21 mouse cellular contexts compared by ENCODE assay signal in genomic region chr14:54698733-54699132, GRCm38 (mm10). TPM values are rescaled to one million over a fixed set of nuclear protein-coding genes. Genes with fewer than 3 reads are reported as not detected.
"Had no signal": no experiment of that assay in that cellular context is flagged by ENCODE, and none has a peak within 500 bp of the region (broad histone marks: within the 10 kb centered on the region; RNA-seq: fewer than 3 reads in every experiment).

Gene Gm29776, minus strand, starts transcription at chr14:54698833.

- H3K9me3 ChIP-seq: midbrain, embryonic 10.5 days; midbrain, embryonic 12.5 days; neural tube, embryonic 13.5 days; neural tube, embryonic 15.5 days had no signal

- H3K4me1 ChIP-seq: midbrain, embryonic 10.5 days; midbrain, embryonic 12.5 days; neural tube, embryonic 13.5 days; neural tube, embryonic 15.5 days had no signal

- H3K27ac ChIP-seq: liver, embryonic 14.5 days; midbrain, embryonic 10.5 days; midbrain, embryonic 12.5 days; neural tube, embryonic 13.5 days; neural tube, embryonic 15.5 days had no signal

- ATAC-seq: midbrain, embryonic 16.5 days had no signal

- H3K9ac ChIP-seq: liver, embryonic 14.5 days; lung, embryonic 14.5 days; midbrain, embryonic 12.5 days; neural tube, embryonic 13.5 days; neural tube, embryonic 15.5 days had no signal

- DNase-seq: lung, adult 18-20 months; lung, embryonic 14.5 days; lung, postnatal 10 days; lung, postnatal 4 days; midbrain, embryonic 14.5 days; retina, postnatal 1 day; right cerebral cortex, adult 18-20 months; right cerebral cortex, postnatal 25 days; right cerebral cortex, postnatal 4 days; spleen, adult 18-20 months; thymus, adult 18-20 months; thymus, postnatal 14 days; thymus, postnatal 36 days had no signal

- H3K4me3 ChIP-seq: midbrain, embryonic 10.5 days; midbrain, embryonic 12.5 days; myocyte; neural tube, embryonic 13.5 days; neural tube, embryonic 15.5 days had no signal

- H3K4me2 ChIP-seq: lung, embryonic 14.5 days; midbrain, embryonic 12.5 days; neural tube, embryonic 13.5 days; neural tube, embryonic 15.5 days had no signal

RNA-seq across cellular contexts. Expression of gene Gm29776, which starts in this region (rescaled TPM):
- polyA plus RNA-seq: midbrain, embryonic 10.5 days; small intestine, adult 2 months had no signal
